Mouse (Mus musculus): ENCODE results near the gene Map2k3.

Map2k3 gene

DNA sequence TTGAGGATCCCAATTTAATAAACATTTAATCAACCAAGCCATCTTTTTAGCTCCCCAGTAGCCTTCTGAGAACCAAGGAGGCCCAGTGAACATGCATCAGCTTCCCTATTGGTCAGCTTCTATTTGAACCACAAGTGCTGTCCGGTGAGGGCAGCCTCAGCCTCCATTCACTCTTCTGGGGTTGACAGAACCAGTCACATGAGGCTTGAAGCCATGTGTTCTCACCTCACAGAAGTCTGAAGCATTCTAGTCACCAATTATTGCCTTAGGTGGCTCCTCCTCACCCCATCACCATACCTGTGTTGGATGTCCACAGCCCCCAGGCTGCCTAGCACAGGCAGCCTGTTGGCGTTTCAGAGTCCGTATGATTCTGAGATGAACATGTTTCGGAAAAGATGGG is 27.1 kb downstream of the Map2k3 start:
- 92% methylated on average over 4 of the region's 4 CpGs for WGBS

DNA sequence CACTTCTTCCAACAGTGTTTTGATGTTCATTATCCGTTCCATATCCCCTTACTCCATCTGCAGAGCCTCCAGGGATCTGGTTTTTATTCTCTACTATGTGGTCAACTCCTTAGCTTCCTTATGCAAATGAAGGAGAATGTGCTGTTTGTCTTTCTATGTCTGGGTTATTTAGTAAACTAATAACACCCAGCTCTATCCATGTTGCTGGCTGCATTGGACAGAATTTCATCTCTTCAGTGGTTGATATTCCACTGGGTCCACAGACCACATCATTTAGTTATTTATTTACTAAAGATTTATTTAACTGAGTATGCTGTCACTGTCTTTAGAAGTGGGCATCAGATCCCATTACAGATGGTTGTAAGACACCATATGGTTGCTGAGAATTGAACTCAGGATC is 29.3 kb downstream of the Map2k3 start:
- WGBS: 47% methylated on average over 1 of the region's 1 CpGs

DNA sequence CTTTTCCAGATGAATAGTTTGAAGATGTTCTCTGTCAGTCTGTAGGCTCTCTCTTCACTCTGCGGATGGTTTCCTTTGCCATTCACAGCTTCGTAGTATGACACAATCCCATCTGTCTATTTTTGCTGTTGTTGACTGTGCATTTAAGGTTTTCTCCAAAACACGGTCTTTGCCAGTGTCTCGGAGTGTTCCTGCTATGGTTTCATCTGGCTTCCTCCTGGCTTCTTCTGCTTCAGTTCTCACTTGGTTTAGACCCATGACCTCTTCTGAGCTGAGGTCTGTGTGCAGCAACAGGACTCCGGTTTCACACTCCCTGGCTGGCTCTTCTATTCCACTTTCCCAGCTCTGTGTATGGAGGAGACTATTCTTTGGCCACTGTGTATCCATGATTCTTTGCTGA is 30.9 kb downstream of the Map2k3 start:
- 55% methylated on average over 5 of the region's 5 CpGs for WGBS

DNA sequence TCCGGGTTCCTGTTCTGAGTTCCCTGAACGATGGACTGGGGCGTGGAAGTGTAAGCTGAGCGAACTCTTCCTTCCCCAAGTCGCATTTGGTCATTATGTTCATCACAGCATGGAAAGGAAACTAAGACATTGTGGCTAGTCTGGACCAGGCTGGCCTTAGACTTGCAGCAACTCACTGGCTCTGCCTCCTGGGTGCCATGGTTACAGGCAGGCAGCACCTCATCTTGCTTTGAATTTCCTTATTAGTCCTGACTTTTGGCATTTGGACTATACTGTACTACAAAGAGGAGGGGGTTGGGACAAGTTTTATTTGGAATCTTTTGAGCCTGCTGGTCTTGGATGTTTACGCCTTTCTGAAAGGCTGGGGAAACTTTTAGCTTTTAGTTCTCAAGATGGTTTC is 35.1 kb downstream of the Map2k3 start:
- WGBS: 70% methylated on average over 6 of the region's 6 CpGs

DNA sequence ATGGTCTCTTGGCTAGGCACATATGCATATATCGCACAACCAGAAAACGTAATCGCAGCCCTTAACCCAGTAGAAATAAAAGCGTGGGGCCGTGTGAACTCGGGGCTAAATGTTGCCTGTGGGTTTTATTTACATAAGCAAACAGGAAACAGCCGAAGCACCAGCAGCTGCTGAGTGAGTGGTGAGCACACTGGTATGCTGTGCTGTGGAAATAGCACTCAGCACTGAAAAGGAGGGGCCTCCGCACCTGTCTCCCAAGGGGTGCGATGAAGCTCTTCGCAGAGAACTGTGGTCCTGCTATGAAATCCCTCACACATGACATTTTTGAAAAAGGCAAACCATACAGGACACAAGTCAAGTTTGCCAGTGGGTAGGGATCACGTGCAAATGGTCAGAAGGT is 43.3 kb downstream of the Map2k3 start:
- 77% methylated on average over 11 of the region's 11 CpGs for WGBS

DNA sequence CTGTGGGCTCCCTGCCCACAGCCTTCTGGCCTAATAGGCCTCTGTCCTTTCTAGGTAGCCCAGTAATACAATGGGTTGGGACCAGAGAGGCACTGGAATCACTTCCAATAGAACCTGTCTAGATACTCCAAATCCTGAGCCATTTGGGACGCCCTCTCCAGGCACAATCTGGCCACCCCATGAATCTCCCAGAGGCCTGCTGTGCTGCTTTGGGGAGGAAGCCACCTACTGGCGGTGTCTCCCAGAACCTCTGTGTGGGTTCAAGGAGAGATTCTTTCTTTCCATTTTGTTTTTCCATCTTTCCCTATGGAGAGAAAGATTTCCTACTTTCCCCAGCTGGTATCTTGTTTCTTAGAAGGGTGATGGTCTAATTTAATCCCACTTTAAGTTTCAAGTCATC is 44.4 kb downstream of the Map2k3 start:
- WGBS: 92% methylated on average over 2 of the region's 2 CpGs

DNA sequence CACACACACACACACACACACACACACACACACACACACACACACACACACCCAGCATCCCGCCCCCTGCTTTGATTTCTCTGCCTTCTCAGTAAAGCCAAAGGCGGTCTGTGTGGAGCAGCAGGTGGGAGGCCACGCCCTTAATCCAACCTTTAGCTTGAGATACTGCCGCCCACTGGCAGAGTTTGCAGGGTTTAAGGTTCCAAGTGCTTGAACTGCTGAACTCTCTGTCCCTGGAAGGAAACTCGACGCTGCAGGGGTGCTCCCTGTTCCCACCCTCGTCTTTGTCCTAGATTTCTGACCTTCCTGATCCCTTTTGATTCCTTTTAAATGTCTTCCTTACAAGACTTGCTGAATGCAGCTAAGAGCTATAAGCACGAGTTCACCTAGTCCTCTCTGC is 44.9 kb downstream of the Map2k3 start:
- 49% methylated on average over 8 of the region's 8 CpGs for WGBS

DNA sequence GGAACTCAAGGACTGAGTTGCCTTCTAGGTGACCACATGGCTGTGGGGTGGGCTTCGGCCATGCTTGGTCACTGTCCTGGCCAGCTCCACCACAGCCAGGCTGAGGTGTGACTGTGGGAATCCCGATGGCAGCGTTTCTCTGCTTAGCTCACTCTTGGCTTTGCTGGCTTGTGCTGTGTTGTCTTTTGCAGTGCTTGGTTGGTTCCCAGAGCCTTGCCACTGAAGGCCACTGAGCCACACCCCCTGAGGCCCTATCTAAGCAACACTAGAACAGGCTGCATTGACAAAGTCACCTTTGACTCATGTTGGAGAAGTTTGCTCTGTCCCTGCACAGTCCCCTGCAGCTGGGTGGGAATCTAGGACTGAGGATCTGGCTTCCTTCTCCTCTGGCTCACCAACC is 45.3 kb downstream of the Map2k3 start:
- 39% methylated on average over 3 of the region's 3 CpGs for WGBS

DNA sequence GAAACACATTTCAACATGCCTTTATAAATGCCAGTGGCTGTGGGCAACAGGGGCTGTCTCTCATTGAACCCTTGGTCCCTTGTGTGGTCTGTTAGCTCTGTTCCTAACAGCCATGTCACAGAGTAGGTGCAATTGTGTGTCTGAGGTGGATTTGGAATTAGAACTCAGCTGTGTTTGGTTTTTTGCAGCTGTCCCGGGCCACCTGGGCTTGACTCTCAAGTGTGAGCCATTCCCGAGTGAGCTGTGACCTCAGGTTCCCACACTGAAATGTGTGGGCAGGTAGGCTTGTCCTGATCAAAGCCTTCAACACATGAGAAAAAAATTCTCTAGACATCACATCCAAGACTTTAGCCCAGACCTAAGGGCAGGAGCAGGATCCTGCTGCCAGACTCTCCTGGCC is 46.8 kb downstream of the Map2k3 start:
- 85% methylated on average over 2 of the region's 2 CpGs for WGBS

DNA sequence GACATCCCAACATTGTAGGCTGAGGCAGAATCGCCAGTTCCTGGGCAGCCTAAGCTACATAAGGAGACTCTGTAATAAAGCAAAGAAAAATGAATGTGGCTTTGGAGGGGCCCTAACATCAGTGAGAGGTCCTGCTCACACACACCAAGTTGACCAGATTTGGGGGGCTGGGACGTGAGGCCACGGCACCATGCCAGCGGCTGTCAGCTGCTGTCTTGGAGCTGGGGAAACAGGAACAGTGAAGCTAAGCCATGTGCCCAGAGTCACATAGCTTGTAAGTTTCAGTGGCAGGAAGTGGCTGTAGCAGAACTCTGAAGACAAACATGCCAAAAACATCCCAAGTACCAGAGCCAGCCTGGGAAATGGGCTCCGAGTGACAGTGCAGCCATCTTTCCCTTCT is 48.0 kb downstream of the Map2k3 start:
- WGBS: 71% methylated on average over 5 of the region's 5 CpGs

DNA sequence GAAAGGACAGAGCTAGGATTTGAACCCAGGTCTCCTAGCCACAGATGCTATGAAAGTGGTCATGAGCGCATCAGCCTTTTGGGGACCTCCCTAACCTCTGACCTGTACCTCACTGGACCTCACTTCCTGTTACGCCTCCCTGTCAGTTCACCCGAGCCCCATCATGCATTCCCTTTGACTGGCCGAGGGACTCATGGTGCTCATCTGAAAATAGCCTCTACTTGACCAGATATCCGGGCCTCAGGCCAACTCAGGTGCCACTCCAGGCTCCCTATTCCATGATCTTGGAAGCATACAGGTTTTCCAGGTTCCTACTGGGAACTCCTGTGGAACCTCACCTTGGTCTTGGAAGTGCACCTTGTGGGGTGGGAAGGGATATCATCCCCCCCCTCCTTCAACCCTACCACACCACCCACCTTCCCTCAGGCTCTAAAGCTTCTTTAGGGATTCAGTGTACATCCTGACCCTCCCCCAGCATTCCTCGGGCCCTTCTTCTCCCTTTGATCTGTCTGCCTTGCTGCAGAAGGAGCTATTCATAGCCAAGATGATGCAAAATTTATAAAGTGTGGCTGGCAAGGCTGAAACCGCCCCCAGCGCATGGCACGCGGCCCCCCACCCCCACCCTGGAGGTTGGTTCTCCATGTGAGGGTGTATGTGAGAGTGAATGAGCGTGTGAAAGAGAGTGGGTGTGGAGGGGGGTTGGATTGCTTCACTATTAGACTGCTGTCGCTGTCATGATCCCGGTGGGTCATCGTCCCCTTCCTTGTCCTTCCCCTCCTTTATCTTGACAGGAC is 50.1 kb downstream of the Map2k3 start:
- 52% methylated on average over 14 of the region's 14 CpGs for WGBS

DNA sequence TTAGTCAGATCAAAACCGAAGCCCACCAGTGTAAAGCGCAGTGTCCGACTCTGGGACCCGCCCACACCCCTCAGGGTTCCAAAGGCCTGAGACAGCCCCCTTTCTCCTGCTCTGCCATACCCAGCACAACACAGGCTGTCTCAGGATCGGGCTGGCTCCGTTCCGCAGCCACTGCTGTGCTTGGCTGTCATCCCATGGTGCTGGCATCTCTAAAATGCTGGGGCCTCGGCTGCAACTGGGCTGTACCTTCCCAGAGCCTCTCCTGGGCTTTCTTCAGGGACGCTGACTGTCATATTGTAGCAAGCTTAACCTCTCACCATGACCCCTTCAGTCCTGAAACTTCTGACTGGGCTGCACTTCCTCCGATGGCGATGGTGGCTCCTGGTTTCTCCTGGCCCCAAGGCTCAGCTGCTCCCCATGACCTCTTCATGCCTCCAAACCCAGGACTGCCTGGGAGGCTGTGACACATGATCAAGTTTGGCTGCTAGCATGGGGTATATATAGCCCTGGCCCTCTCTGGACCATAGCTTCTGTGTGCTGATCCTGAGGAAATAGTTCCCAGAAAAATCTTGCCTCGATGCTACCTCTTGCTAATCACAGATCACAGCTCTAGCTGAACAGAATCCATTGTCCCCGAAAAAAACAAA is 53.2 kb downstream of the Map2k3 start:
- WGBS: 47% methylated on average over 13 of the region's 13 CpGs

DNA sequence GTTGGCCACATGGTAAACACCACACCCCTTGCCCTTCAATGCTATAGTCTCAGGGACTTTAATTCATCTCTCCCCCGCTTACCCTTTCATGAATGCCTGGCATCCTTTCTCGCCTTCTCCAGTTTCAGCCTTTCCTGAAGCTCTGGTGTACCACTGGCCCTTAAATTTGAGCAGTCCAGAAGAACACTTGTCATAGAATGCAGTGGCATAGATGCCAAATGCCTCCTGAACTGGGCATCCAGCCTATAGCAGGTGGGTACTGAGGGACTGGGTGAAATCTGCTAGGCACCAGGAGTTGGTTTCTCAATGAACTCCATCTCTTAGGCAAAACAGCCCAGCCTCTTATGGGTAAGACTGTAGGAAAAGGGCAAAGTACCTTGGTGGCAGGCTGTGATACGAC is 58.6 kb downstream of the Map2k3 start:
- WGBS: 100% methylated on average over 3 of the region's 3 CpGs
